Comparison of ENCODE assay signal across 17 mouse cellular contexts in genomic region chr7:98959246-98959645, GRCm38 (mm10).
"Had no signal": no experiment of that assay in that cellular context is flagged by ENCODE, and none has a peak within 500 bp of the region (broad histone marks: within the 10 kb centered on the region; RNA-seq: fewer than 3 reads in every experiment).

No protein-coding gene starts in this region.

- ATAC-seq: lung, postnatal 0 days; midbrain, embryonic 16.5 days had no signal

- H3K9me3 ChIP-seq: lung, embryonic 15.5 days; megakaryocyte, embryonic 14.5 days; midbrain, embryonic 12.5 days; neural tube, embryonic 12.5 days; stomach, embryonic 15.5 days had no signal

- H3K27ac ChIP-seq: lung, embryonic 15.5 days; macrophage; midbrain, embryonic 12.5 days; neural tube, embryonic 12.5 days; stomach, embryonic 15.5 days; stomach, postnatal 0 days had no signal

- H3K4me2 ChIP-seq: lung, embryonic 15.5 days; midbrain, embryonic 12.5 days; neural tube, embryonic 12.5 days; stomach, embryonic 15.5 days had no signal

- H3K36me3 ChIP-seq: lung, embryonic 15.5 days; midbrain, embryonic 12.5 days; neural tube, embryonic 12.5 days; stomach, embryonic 15.5 days had no signal

- H3K27me3 ChIP-seq: lung, embryonic 15.5 days; megakaryocyte, embryonic 14.5 days; midbrain, embryonic 12.5 days; neural tube, embryonic 12.5 days; stomach, embryonic 15.5 days had no signal

- H3K4me3 ChIP-seq: lung, embryonic 15.5 days; megakaryocyte, embryonic 14.5 days; midbrain, embryonic 12.5 days; neural tube, embryonic 12.5 days; stomach, embryonic 15.5 days had no signal

- DNase-seq: lung, adult 2 months; lung, postnatal 14 days; lung, postnatal 36 days; midbrain, embryonic 14.5 days; right cerebral cortex, postnatal 14 days; thymus, adult 2 months; thymus, postnatal 25 days; thymus, postnatal 4 days had no signal

- H3K9ac ChIP-seq: lung, embryonic 15.5 days; midbrain, embryonic 12.5 days; neural tube, embryonic 12.5 days; stomach, embryonic 15.5 days had no signal
